Mouse (Mus musculus) telencephalon, adult 2 months (tissue): ENCODE results near the gene Slc47a1.

Source experiments
- DNase-seq: peaks from one replicate; pipeline ENCODE4 v3.0.0-alpha.2; 2011; ENCODE audit warnings: low read depth, low spot score

The Slc47a1 gene

GRCm38 (mm10) chr11:61378651-61379050 is 506 bp upstream of the Slc47a1 start:
- DNase-seq = no peak

- DNase-seq = no peak
Observed at GRCm38 (mm10) chr11:61368668-61369067, 9.5 kb downstream of the Slc47a1 start.

DNA sequence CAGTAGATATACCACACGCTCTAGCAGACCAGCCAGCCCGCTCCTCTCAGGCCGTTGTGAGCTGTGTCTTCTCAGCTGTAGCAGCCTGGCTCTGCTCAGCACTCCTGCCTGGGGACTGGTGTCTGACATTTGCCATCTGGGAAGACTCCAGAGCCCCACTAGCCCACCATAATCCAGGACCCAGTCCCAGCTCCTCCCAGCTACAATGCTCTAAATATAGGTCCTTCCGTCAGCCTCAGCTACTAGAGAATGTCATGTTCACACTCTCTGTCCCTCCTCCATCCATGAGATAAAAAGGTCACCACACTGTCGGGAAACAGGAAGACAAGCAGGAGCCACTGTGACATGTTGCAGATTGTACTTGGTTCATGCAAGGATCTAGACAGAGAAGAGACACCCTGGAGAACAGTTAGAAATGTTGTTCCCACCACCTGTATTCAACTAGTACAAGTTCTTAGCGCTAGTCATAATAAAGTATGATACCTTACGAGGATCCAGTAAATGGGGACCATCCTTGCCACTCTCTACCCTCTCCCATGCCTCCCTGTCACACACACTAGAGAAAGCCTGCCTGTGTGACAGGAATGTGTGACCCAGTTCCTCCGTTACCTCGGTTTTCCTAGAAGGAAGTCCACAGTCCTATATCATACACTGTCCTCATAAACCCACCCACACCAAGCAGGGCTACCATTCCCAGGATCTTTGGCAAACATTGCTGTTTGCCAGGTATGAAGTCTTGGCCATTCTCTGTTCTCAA is 11.4 kb downstream of the Slc47a1 start:
- DNase-seq = no peak

- DNase-seq = no peak
Observed at GRCm38 (mm10) chr11:61365938-61366337, 12.2 kb downstream of the Slc47a1 start.

GRCm38 (mm10) chr11:61364096-61364495 is 14.0 kb downstream of the Slc47a1 start:
- DNase-seq = no peak

DNA sequence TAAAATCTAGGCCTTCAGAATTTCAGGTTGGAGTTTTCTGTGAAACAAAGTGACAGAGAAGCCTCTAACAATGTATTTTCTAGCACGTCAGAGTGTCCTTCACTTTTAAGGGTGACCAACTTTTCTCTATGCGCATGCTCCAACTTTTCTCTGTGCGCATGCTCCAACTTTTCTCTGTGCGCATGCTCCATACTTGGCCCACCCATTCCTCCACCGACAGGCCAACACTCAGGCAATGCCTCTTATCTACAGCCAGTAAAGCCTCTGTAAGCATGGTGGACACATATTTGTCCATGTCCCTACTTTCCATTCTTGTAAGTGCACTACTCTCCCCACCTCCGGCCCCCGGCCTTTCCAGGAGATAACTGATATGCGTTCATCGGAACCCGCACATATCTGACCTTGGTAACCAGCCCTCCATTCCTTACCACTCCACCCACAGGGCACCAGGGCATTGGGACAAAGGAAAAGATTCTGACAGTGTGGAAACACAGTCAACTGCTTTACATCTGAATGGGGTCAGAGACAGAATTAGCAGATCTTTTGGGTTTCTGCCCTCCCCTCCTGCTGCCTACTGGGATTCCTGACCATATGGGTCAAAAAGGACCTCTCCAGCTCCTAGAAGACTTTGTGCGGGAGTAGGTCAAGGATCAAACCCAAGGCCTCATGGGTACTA is 16.5 kb downstream of the Slc47a1 start:
- no peak for DNase-seq

DNA sequence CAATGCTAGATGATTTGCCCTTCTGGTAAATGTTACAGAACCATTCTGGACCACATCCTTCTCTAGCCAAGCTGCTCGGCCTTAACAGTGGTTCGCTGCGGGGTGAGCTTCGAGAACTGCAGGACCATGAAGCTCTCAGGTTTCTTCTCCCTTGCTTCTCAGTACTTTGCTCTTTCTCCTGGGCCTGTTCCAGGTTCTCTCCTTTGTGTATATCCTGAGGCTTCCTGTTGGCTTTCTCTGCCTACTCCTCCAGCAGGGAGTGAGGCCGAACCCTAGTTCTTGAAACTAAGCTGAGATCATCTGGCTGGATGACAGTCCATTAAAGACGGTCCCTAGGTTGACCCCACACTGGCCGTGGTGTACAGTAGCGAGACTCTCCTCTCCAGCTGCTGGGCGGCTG is 21.5 kb downstream of the Slc47a1 start:
- no peak for DNase-seq

GRCm38 (mm10) chr11:61356111-61356510 is 22.0 kb downstream of the Slc47a1 start:
- DNase-seq = no peak

DNA sequence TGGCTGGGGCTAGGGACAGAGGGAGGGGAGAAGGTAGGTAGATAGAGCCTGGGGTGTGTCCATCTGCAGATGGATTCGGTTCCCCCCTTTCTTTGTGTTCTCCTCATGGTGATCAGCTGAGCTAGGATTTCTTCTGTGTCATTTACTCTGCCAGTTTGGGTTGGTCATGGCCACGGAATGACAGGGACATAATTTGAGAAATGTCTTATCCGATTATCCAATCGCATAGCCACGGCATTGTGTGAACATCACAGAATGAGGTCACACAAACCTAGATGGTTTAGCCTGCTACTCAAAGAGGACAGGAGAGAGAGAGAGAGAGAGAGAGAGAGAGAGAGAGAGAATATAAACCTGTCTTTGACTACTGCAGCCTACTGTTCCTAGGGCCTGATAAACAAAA is 22.8 kb downstream of the Slc47a1 start:
- no peak for DNase-seq

GRCm38 (mm10) chr11:61354346-61354745 is 23.8 kb downstream of the Slc47a1 start:
- no peak for DNase-seq

- no peak for DNase-seq
Observed at GRCm38 (mm10) chr11:61353038-61353437, 25.1 kb downstream of the Slc47a1 start.

- no peak for DNase-seq
Observed at GRCm38 (mm10) chr11:61352138-61352651, 25.9 kb downstream of the Slc47a1 start.

GRCm38 (mm10) chr11:61349337-61349736 is 28.8 kb downstream of the Slc47a1 start:
- peak; percentile 11 for DNase-seq

GRCm38 (mm10) chr11:61346133-61346532 is 32.0 kb downstream of the Slc47a1 start:
- no peak for DNase-seq

GRCm38 (mm10) chr11:61342505-61343420 is 35.4 kb downstream of the Slc47a1 start, which contains the start of gene Slc47a2:
Gene Slc47a2, minus strand, starts transcription at chr11:61342860.
- DNase-seq = no peak

GRCm38 (mm10) chr11:61341971-61342370 is 36.2 kb downstream of the Slc47a1 start:
- DNase-seq = no peak

DNA sequence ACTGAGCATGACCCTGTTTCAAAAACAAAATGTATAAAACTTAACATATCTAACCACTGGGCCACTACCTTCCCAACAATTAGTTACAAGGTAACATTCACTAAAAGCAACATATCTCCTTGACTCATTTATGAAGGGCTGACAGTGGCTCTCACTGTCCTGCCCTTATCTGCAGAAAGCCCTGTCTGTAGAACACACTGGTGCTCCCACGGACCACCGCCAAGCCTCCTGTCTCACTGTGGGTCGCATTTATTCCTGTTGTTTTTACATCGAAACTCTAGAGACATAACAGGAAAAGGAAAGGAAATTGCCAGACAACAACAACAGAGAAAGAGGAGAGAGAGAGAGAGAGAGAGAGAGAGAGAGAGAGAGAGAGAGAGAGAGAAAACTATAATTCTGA is 36.9 kb downstream of the Slc47a1 start:
- no peak for DNase-seq

DNA sequence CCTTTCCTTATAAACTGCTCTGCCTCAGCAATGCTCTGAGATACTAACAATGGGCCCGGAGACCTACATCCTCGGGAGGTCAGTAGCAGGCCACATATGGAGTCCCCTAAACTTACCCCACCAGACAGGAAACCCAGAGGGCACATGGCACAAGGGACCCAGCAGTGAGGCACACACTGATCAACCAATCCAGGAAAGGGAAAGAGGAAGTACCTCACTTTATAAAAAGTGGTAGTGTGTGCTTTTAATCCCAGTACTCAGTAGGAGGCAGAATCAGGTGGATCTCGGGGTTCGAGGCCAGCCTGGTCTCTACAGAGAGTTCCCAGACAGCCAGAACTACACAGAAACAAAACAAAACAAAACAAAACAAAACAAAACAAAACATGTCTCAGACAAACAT is 37.8 kb downstream of the Slc47a1 start:
- DNase-seq = no peak

DNA sequence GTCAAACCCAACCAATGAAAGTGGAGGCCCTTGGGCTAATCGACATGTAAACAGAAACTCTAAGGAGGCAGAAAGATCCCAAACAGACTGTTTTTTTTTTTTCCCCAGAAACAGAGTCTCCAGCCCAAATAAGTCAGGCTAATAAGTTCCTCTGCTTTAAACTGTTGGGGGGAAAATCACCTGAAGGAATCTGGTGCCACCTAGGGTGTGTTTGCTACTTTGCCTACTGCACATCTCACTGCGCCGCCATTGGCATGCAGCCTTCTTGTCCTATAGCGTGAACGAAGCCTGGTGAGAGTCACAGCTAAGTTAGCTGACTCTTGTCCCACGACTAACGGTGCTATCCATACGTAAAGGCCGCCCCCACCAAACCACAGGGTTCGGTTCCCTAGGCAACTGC is 40.6 kb downstream of the Slc47a1 start:
- DNase-seq = no peak

GRCm38 (mm10) chr11:61320904-61321687 is 57.0 kb downstream of the Slc47a1 start:
- no peak for DNase-seq

DNA sequence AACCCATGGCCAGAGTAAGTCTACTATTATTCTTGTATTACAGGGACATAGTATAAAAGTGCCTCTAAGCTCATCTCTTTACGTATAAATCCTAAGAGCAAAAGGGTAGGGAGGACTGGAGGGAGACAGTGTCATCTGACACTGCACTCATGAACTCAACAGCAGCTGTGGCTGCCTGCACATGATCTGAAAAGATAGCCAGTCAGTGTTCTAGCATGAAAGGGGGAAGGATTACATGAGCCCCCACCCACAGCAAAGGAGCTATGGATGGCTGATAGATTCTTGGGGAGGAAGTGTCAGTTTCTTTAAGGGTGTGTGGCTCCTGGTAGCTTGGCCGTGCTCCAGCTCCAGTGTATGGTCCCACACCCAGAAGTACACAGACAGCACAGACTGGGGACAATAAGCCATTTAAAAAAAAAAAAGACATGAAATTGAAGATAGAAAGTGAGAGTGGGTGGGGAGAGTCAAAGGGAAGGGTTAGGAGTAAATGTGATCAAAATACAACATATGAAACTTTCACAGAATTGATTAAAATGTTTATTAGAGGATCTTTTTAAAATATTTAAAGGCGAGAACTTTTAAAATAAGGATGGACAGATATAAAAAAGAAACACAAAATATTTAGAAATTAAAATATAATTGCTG is 58.1 kb downstream of the Slc47a1 start:
- DNase-seq = no peak
